Mouse (Mus musculus) mature B cell (primary cell): ENCODE measurements around the gene Smdt1.
"Not testable (repeated sequence)": the region's sequence is repeated elsewhere in the genome, so short reads cannot be mapped to it uniquely, and the experiment has no call there.

Experiments
- in situ Hi-C: fragments of 300-500 bp; cut with MboI; formaldehyde crosslinking; loops from 2 replicates; pipeline ENCODE4 v1.14.3; 2019

Smdt1 gene

DNA sequence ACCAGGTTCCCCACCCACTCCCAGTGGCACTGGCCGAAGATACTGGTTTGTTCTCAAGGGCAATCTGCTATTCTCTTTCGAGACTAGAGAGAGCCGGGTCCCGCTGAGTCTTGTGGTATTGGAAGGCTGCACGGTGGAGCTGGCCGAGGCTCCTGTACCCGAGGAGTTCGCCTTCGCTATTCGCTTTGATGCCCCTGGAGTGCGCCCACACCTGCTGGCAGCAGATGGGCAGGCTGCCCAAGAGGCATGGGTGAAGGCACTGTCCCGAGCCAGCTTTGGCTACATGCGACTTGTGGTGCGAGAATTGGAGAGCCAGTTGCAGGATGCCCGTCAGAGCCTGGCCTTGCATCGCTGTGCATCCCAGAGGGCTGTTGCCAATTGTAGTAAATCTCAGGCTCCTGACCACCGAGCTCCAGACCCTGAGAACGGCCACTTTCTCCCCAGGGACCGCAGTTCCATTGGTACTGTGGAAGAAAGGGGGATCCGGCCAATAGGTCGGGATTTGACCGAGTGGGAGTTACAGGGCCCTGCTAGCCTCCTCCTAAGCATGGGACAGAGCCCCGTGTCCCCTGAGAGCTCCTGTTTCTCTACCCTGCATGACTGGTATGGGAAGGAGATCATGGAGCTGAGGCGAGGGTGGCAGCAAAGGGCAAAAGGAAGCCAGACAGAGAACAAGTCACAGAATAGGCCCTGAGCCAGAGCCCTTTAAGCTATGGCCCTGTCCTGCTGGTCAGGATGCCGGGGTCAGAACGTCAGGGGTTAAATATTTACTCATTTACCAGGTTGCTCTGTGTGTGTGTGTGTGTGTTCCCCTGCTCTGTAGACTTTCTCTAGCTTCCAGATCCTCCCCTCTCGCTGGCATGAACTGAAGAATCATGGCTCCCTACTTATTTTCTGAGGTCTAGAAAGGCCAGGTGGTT, 4.9 kb downstream of the Smdt1 start:
- in situ Hi-C loops, result no loop called here

DNA sequence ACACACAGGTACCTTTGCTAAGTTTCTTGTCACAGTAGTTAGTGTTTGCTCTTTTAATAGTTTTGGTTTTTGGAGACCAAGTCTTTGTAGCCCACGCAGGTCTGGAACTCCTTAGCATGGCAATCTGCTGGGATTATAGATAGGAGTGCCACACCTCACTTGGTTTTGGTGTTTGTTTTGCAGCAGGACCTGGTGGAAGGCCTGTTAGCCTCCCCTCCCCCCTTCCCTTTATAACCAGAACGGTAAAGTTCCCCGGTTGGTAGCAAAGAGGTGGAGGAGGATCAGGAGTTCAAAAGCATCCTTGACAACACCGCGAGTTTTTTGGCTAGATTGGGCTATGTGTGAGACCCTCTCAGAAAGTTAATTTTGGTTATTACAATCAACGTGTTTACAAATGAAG, 6.2 kb downstream of the Smdt1 start:
- in situ Hi-C loops, result no loop called here

DNA sequence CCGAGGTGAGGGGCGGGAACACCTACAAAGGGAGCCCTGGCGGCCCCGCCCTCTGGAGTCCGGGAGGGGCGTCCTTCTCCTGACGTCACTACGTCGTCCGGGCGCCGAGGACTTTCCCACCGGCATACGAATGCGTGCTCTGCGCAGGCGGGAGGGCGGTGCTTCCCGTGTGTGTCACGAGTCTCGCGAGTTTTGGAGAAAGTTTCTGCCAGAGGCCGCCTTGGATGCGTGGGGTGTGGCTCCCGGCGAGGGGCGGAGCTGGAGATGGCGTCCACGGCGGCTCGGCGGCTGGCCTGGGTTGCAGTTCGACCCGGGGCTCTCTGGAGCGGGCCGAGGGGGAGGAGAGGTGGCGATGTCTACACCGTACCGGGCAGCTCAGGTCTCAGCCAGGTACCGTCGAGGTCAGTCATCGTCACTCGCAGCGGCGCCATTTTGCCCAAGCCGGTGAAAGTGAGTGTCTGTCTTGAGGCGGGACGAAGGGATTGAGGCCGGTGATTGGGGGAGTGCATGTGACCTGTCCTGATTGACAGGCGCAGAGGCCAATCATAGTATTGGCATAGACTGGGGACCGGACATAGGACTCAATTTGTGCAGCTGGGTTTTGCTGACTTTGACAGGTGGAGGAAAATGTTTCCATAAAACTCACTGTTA, 7.2 kb downstream of the Smdt1 start:
- in situ Hi-C loops, result no loop called here

DNA sequence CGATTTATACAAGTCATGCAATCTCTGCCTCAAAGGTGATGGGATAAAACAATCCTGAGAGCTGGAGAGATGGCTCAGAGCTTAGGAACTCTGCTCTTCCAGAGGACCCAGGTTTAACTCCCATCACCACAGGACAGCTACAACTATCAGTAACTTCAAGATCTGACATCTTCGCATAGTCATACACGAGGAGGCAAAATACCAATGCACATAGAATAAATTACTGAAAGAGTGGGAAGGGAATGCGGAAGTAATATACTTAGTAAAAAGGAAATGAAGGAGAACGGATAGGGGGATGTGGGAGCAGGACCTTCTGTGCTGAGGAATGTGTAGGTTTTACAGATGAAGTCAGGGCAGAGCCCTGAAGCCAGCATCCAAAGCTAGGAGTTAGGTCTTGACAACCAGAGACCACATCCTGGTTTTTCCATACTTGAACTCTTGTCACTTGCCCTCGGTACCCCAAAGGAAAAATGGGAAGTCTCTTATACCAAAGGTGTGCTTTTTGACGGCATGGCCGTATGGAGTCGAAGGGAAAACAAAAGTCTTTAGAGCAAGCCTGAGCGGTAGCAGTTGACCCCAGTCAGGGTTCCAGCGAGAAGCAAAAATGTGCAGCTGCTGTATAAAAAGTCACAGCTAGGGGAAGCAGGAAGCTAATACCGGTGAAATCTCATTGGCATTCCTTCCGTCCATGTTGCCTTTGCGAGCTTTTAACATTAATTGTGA, 8.0 kb downstream of the Smdt1 start:
- in situ Hi-C loops, result no loop called here

- in situ Hi-C loops, result no loop called here
These were observed 8.5 kb downstream of the Smdt1 start for GRCm38 (mm10) chr15:82347303-82347676.

- in situ Hi-C loops, result no loop called here
These were observed 9.1 kb downstream of the Smdt1 start for GRCm38 (mm10) chr15:82347852-82348251.

DNA sequence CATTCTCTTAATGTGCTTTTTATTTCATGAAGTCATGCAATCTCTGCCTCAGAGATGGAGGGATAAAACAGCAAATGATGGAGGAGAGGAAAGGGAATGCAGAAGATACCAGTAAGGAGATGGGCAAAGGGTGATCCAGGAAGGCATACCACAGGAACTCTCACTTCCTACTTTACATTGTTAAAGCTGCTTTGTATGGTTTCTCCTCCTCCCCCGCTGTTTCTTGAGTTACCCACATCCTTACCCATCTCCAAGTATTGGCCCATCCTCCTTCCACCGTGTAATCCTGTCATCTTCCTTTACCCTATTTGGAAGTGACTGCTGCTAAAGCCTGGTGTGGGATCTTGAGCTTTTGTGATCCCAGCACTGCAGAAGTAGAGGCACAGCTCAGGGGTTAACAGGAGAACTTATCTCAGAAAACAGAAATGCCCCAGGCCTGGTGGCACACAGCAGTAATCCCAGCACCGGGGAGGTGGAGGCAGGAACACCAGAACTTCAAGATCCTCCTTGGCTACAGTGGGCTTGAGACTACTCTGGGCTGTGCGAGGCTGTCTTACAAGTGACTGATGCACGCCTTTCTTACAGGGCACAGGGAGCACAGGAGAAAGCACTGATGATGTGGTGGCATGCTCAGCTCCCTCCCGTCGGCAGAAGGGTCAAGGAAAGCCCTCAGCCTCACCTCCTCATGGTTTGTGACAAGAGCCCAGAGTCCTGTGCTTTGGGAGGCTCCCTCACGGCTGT, 9.7 kb downstream of the Smdt1 start:
- in situ Hi-C loops, result no loop called here

DNA sequence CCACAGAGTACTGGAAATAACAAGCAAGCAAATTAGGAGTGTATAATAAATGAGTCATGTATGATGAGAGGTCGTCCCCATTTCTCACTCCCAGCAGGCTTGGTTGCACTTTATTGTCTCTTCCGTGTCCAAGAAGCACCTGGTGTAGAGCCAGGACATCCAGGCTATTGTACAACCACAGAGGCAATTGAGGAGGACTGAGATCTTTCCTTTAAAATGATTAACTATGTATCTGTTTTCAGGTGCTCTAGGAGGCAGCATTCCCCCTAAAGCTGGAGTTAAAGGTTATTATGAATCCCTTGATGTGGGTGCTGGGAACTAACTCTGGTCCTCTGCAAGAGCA, 10.2 kb downstream of the Smdt1 start:
- in situ Hi-C loops, result no loop called here

- in situ Hi-C loops, result no loop called here
These were observed 11.6 kb downstream of the Smdt1 start for GRCm38 (mm10) chr15:82350349-82350748.

- in situ Hi-C loops, result no loop called here
These were observed 12.7 kb downstream of the Smdt1 start for GRCm38 (mm10) chr15:82351480-82351879.

- in situ Hi-C loops, result no loop called here
These were observed 14.5 kb downstream of the Smdt1 start for GRCm38 (mm10) chr15:82353078-82353744.

GRCm38 (mm10) chr15:82353745-82354113, 15.0 kb downstream of the Smdt1 start:
- in situ Hi-C loops, result no loop called here

DNA sequence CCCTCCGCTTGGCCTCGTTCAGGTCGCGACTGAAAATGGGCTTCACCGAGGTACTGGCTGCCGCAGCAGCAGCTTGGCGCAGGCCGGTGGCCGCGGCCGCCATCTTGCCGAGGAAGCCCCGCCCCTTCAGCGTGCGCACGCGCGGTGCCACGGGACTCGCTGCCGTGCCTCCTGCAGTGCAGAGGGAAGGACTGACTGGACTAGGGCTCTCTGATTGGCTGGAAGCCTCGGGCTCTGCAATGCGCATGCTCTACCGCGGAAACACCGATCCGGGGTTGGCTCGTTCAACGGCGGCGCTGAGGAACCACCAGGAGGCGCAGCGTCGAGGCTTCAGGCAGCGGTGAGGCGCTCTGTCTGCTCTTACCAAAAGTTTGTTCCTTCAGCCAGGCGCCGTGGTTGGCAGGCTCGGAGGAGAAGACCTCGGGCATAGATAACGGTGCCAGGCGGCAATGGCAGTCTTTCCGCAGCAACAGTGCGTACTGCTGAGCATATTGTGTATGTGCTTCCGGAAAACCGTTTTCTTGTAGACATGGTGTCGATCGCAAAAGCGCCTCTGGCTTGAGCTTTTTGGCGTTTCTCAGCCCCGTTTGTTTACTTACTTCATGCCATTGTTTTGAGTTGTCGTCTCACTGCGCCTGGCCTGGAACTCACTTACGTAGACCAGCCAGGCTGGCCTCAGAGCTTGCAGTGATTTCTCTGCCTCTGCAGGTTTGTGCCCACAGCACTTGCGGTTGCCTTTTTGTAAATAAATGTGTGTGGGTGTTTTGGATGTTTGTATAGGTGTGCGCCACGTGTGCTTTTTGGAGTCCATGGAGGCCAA, 15.6 kb downstream of the Smdt1 start, which contains the start of gene Ndufa6:
Ndufa6 (minus strand) TSS at position 197 of the 820 bp plus-strand sequence.
- in situ Hi-C loops, result no loop called here

DNA sequence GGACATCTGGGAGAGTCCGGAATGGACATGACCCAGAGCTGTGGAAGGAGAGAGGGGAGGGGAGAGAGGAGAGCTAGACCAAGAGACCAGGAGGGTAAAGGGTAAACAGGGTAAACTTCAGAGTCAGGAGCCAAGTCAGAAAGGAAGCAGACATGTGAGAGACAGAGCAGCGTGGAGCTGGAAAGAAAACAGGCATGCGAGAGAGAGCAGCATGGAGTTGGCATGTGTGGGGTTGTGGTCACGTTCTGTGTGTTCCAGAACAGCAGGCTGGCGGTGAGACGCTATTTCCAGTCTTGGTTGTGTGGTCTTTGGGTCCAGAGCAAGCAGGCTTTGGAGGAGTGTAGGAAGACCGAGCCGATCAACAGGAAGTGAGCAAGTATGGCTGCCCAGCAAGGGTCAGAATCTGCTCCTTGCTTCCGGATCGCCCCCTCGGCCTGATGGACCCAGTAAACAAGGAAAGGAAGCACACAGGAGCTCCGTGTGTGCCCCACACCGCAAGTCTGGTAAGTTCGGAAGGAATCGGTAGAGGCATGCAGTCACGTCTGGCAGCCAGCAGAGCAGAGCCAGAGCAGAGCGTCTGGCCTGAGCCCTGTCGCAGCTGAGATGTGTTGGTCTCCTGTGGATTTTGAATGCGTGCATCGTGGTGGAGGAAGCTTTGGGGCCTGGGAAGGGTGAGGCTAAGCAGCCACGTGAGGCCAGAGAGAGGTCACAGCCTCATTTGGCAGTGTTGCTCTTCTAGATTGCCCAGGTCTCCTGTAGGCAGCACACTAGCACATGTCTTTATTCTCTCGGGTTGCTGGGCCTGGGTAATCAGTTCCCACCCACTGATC, 19.9 kb downstream of the Smdt1 start:
- in situ Hi-C loops, result no loop called here

DNA sequence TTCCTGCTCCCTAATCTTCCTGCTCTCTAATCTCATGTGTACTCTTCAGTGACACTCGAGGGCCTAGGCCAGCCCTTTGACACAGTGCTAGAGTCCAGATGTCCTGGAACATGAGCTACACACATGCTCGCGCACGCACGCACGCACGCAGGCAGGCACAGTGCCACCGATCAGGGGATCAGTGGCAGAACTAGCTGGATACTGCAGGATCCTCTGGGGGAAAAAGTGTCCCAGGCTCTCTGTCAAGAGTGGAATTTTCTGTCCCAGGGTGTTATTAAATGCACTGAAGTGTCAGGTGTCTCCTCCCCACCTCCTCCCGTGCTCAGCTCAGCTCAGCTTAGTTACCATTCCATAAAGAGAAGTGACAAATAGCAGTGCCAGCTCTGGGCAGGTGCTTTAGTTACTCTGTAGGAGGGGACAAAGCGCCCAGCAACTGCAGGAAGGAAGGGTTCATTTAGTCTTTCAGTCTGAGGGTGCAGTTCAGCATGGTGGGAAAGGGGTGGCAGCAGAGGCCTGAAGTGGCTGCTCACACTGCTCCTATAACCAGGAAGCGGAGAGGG, 22.8 kb downstream of the Smdt1 start:
- in situ Hi-C loops, result no loop called here

GRCm38 (mm10) chr15:82362234-82362633, 23.5 kb downstream of the Smdt1 start:
- in situ Hi-C loops, result no loop called here

DNA sequence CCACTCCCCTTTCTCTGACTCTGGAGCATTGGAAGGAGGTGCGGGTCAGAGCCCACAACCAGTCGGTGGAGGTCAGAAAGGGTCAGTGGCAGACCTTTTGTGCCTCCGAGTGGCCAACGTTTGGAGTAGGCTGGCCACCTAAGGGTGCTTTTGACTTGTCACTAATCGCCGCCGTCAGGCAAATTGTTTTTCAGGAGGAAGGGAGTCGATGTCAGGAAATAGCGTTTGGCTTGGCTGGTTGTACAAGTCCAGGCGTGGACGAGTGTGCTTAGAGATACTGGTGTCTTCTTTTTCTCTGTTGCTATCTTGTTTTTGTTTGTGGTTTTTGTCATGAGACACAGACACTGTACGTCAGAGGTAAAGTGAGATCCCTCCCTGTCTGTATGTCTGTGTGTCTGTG, 25.0 kb downstream of the Smdt1 start:
- in situ Hi-C loops, result not testable (repeated sequence)

DNA sequence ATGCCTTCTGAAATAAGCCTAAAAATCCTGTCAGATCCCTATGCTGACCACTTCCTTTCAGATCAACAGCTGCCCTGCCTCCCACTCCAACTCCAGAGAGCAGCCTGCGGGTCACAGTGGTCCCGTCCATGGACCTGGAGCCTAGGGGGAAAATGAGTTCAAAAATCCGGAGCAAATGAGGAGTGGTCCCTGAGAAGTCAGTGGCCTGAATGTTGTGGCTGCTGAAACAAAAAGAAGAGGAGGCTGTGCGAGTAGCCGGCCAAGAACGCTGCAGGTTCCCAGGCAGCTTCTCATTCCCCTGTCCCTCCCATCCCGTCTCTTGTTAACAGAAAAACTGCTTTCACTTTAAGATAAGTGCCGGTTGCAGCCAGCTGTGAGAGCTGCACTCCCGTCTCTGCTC, 25.8 kb downstream of the Smdt1 start:
- in situ Hi-C loops, result not testable (repeated sequence)

- in situ Hi-C loops, result no loop called here
These were observed 29.4 kb downstream of the Smdt1 start for GRCm38 (mm10) chr15:82368146-82368545.
